Mouse (Mus musculus) skeletal muscle tissue, adult 2 months (tissue): ENCODE data around the gene Cct5.
A peak's percentile ranks its signal among the peaks of the same experiment; 100 is the strongest.
"Not testable (repeated sequence)": the region's sequence is repeated elsewhere in the genome, so short reads cannot be mapped to it uniquely, and the experiment has no call there.

ENCODE experiments used
- DNase-seq: peaks from one replicate; pipeline ENCODE4 v3.0.0-alpha.2; 2012; ENCODE audit warnings: low read depth, low spot score

Cct5 gene

DNA sequence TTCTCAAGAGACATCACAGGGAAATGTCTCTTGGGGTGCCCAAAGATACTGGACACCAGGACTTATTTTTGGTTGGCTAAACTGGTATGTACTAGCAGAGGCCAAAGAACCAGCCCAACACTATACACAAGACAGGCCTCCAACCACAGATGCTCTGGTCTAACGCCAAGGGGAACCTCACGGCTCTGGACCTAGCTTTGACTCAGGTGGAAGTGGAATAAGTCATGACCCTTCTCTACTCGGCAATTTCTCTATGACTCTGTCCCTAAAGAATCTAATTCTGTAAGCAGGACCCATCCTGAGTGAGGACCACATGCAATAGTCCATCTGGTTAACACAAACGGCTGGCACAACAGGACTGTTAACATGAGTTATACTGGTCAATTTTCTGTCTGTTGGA, 1.8 kb downstream of the Cct5 start:
- DNase-seq: no peak

DNA sequence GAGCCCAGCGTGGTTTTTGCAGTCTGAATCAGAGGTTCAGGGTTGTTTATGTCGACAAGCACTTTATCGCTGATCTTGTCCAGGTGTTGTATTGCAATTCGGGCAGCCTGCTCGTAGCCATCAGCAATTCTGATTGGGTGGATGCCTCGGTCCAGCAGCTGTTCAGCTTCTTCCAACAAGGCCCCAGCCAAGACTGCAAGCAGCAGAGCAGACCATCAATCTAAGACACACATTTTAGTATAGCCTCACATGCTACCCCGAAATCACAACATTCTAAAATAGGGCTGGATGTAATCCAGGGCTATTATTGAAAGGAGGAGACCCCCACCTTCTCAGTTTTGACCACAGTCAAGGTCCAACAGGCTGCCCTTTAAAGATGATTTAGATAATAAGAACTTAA, 6.0 kb downstream of the Cct5 start:
- DNase-seq: peak; percentile 53

DNA sequence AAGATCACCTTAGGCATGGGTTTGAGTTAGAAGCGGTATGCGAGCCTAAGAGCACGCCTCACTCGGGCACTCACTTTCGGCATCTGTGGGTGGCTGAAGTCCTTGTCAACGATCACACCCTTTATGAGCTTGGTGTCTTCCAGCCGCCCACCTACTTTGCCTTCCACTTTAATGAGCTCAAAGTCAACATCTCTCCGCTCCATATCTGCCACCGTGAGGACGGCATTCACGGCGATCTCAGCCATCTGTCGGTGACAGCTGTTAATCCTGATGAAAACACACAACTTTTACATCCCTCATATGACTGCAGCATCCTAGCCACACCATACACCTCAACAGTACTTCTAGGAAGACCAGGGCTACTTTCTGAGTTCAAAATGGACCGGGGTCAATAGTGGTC, 7.3 kb downstream of the Cct5 start:
- no peak for DNase-seq

DNA sequence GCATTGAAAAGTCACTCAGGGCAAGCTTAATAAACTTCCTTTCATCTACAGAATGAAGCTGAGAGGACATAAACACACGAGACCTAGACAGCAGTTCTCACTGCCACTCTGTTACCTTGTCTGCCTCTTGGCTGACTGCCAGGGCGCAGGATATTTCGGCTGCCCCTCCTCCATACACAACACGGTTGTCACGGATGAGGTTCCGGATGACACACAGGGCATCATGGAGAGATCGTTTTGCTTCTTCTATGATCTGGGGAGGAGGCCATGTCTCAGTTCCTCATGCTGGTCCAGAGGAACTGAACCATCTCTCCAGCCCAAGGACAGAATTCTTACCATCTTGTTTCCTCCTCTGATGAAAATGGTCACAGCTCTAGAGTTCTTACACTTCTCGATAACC, 9.1 kb downstream of the Cct5 start:
- no peak for DNase-seq

DNA sequence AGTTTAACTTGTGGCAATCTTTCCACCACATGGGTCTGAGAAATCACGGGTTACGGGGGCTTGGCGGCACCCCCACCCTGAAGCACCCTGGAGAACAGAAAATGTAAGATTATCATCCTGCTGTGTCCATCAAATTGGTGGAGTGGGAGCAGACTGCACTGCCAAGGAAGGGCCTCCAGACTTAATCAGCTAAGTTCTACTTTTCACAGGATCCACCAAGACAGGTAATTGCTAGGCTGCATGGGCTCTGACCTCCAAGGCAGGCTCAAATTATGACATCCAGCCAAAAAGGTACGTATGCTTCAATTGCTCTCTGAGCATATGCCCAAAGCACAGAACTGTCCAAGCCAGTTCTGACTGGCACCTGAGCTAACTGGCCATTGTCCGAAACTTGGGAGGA, 11.4 kb downstream of the Cct5 start:
- DNase-seq: no peak

GRCm38 (mm10) chr15:31588989-31589640, 12.5 kb downstream of the Cct5 start:
- DNase-seq: no peak

DNA sequence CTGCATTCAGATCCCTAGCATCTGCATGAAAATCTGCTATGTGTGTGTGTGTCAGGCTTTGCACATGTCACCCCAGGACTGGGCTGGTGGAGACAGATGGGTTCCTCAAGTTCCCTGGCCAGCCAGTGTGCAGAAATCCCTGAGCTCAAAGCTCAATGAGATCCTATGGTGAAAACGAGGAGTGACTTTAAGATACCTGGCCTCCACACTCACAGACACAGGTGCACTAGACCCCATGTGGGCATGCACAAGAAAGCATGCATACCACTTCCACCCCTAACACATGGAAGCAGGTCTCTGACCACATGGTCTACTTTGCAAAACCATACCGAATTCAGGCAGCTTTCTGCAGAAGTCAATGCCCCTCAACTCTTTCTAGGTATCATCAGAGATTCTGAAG, 13.8 kb downstream of the Cct5 start:
- DNase-seq: no peak

GRCm38 (mm10) chr15:31586519-31586918, 15.1 kb downstream of the Cct5 start:
- DNase-seq: peak; percentile 83

DNA sequence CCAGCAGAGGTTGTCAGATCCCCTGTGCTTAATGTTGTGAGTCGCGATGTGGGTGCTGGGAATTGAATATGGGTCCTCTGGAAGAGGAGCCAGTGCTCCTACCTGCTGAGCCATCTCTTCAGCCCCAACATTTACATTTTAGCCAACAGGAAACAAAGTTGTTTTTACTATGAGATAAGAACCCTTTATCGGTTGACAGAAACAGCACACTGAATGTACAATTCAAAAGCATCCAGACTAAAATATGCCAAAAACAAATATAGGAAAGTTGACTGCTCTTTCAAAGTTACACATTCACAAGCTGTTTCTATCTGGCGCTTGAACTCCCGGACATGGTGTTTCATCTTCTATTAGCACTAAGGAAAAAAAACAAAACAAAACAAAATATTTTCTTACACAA, 15.5 kb downstream of the Cct5 start:
- DNase-seq: no peak

- DNase-seq: no peak
These were observed 16.4 kb downstream of the Cct5 start for GRCm38 (mm10) chr15:31585238-31585637.

- no peak for DNase-seq
These were observed 18.1 kb downstream of the Cct5 start for GRCm38 (mm10) chr15:31583304-31584085.

GRCm38 (mm10) chr15:31581086-31581485, 20.5 kb downstream of the Cct5 start:
- not testable (repeated sequence) for DNase-seq

DNA sequence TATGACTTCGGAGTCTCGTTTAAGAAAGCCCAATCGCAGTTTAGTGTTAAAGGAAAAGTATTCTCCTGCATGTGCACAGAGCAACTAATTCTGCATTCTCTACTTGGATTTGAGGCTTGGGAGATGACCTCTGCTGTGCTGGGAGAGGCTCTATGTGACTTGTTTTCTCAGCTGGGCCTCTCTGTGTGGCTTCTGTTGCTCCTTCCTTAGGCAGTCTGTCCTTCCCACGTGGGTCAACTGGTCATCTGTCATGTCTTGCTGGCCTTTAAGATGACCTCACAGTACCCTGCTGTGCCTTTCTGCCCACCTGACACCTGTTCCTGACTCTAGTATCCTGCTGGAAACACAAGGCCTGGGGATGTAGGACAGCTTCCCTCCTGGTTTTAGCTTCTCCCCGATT, 25.5 kb downstream of the Cct5 start:
- DNase-seq: no peak

- no peak for DNase-seq
These were observed 27.9 kb downstream of the Cct5 start for GRCm38 (mm10) chr15:31573692-31574091.

DNA sequence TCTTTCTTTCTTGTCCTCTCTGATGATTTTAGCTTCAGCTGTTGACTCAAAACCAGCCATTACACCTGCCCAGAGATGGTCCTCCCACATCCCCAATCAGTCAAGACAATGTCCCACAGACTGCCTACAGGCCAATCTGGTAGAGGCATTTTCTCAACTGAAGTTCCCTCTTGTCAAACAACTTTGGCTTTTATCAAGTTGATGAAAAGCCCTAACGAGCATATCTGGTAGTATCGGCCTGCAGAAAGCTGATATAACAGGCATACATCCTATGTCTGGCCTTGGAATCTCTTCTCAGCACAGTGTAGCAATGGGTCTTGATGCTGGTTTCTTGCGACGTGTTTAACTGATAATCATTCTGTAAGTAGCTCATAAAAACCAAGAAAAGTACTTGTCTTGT, 28.3 kb downstream of the Cct5 start:
- DNase-seq: no peak

DNA sequence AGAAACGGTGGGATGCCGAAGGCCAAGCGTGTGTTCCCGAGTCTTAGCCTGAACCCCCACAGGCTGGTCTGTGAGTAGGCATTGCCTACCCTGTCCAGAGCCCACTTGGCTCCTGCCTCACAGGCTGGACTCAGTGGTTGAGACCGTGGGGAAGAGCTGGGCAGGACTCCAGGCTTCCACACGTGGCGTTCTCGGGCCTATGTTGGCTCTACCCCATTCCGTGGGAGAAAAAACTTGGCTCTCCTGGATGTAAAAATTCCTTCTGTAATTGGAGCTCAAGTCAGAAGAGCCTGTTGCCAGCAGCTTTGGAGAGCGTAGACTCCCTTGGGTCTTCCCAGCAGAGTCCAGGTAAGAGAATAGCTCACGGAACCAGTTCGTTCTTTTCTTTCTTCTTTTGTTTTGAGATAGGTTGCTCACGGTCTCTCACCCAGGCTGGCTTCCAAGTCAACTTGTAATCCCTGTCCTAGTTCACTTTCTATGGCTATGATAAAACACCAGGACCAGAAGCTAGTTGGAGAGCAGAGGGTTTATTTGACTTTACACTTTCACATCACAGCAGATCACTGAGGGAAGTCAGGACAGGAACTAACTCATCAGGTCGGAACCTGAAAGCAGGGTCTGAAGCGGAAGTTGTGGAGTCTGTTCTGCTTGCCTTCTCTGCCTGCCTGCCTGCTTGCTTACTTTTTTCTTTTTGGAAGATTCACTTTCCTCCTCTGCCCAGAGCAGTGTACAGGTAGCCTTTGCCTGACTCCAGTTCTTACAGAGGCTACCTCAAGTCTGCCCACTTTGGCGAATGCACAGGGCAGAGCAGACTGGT, 29.5 kb downstream of the Cct5 start:
- peak; percentile 58 for DNase-seq

- no peak for DNase-seq
These were observed 30.6 kb downstream of the Cct5 start for GRCm38 (mm10) chr15:31570959-31571358.

GRCm38 (mm10) chr15:31569325-31570022, 32.1 kb downstream of the Cct5 start:
- peak; percentile 91 for DNase-seq

DNA sequence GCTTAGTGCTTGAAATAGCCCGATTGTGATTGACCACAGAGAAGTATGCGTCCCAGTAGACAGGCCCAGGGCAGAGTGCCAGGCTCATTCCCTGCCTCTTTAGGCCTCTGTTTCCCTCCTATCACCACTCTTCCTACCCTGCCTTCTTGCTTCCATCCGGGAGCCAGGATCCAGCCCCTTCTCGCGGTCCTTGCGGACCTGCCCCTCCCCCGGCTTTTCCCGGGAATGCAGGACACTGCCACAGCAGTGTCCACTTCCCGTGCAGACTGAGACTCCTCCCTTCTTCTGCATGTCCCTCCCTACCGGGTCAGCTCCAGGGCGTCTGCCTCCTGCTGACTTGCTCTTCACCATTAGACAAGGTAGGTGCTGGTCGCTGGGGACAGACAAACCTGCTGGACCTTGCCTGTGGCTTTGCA, 33.0 kb downstream of the Cct5 start:
- DNase-seq: peak; percentile 83

DNA sequence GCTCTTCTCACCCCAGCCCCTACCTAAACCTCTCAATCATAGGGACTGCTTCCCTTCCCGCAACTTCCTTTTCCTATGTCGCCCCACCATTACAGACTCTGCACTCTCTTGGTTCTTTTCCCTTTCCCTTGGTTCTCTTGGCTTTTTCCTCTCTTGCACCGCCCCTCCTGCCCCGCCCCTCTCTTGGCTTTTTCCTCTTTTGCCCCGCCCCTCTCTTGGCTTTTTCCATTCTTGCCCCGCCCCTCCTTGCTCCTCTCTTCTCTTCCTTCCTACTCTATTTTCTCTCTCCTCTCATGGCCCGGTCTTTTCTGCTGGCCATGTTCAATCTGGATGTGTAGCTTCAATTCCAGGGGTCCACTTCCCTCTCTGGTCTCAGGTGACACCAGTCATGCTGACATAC, 34.2 kb downstream of the Cct5 start:
- no peak for DNase-seq

DNA sequence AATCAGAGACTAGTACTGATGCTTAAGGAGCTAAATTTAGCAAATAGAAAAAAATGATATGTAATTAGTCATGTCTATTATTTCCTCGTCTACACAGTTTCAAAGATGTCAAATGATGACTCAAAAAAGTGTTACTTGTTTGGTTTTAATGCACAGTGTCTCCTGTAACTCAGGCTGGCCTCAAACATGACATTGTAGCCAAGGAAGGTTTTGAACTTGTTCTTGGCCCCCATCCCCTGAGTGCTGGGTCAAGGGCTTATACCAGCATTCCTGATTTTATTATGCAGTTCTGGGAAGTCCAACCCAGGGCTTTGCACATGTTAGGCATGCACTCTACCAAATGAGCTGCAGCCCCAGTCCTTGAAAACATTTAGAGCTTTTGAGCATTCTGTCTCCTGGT, 35.8 kb downstream of the Cct5 start:
- DNase-seq: no peak

DNA sequence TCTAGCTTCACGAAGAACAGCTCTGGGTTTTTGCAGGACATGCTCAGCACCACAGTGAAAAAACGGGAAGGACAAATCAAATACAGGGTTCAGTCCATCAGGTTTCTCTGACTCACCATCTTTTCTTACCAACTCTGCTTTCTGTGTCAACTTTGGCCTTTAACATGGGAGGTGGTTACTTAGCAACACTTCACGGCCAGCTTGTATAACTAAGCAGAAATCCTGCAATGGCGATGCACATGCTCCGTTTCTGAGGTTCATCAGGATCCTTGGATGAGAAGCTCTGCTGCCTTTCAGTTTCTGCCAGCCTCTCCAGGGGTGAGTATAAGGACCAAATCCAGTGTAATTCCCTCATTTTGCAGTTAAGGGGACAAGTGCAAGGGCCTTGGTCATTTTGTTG, 36.4 kb downstream of the Cct5 start, which contains the start of gene Cmbl:
Gene Cmbl, plus strand, starts transcription at position 206 of the 400 bp plus-strand sequence.
- DNase-seq: no peak
